Mouse (Mus musculus) adrenal gland, postnatal 10 days (tissue): ENCODE data around the gene Cadm1. TPM values are rescaled to one million over a fixed set of nuclear protein-coding genes. Genes with fewer than 3 reads are reported as not detected.

Source experiments
- DNase-seq: peaks from one replicate; pipeline ENCODE4 v3.0.0; 2021; ENCODE audit warnings: mixed read lengths
- total RNA-seq, 2 experiments: library from RNA; stranded (reverse); gene quantifications; 2 replicates each; pipeline ENCODE4 v1.2.3; 2021

Cadm1 gene
- total RNA-seq, 2 experiments from 2014 or later: 32.0 to 39.5 TPM

- DNase-seq: no peak
Measured at GRCm38 (mm10) chr9:47671617-47672016, 141.6 kb downstream of the Cadm1 start.

- peak; percentile 31 for DNase-seq
Measured at GRCm38 (mm10) chr9:47674766-47675713, 145.1 kb downstream of the Cadm1 start.

GRCm38 (mm10) chr9:47686881-47687280 is 156.9 kb downstream of the Cadm1 start:
- DNase-seq: no peak

GRCm38 (mm10) chr9:47687604-47688003 is 157.6 kb downstream of the Cadm1 start:
- no peak for DNase-seq

GRCm38 (mm10) chr9:47688297-47688696 is 158.3 kb downstream of the Cadm1 start:
- DNase-seq: peak; percentile 76

GRCm38 (mm10) chr9:47692911-47693310 is 162.9 kb downstream of the Cadm1 start:
- DNase-seq: no peak

GRCm38 (mm10) chr9:47699026-47699425 is 169.1 kb downstream of the Cadm1 start:
- DNase-seq: peak; percentile 82

- no peak for DNase-seq
Measured at GRCm38 (mm10) chr9:47700021-47700420, 170.0 kb downstream of the Cadm1 start.

- no peak for DNase-seq
Measured at GRCm38 (mm10) chr9:47703026-47703876, 173.3 kb downstream of the Cadm1 start.

GRCm38 (mm10) chr9:47706341-47706740 is 176.4 kb downstream of the Cadm1 start:
- DNase-seq: no peak

GRCm38 (mm10) chr9:47707326-47707725 is 177.4 kb downstream of the Cadm1 start:
- DNase-seq: no peak

- peak; percentile 87 for DNase-seq
Measured at GRCm38 (mm10) chr9:47708299-47708698, 178.3 kb downstream of the Cadm1 start.

- no peak for DNase-seq
Measured at GRCm38 (mm10) chr9:47710946-47711345, 181.0 kb downstream of the Cadm1 start.

GRCm38 (mm10) chr9:47714541-47714940 is 184.6 kb downstream of the Cadm1 start:
- DNase-seq: no peak

- no peak for DNase-seq
Measured at GRCm38 (mm10) chr9:47715415-47715814, 185.4 kb downstream of the Cadm1 start.

- no peak for DNase-seq
Measured at GRCm38 (mm10) chr9:47716883-47717282, 186.9 kb downstream of the Cadm1 start.

- no peak for DNase-seq
Measured at GRCm38 (mm10) chr9:47727611-47728010, 197.6 kb downstream of the Cadm1 start.

- no peak for DNase-seq
Measured at GRCm38 (mm10) chr9:47728852-47729251, 198.9 kb downstream of the Cadm1 start.

- peak; percentile 31 for DNase-seq
Measured at GRCm38 (mm10) chr9:47730247-47730646, 200.3 kb downstream of the Cadm1 start.

- peak; percentile 23 for DNase-seq
Measured at GRCm38 (mm10) chr9:47733780-47734451, 203.9 kb downstream of the Cadm1 start.

GRCm38 (mm10) chr9:47734905-47735304 is 204.9 kb downstream of the Cadm1 start:
- no peak for DNase-seq

GRCm38 (mm10) chr9:47738799-47739198 is 208.8 kb downstream of the Cadm1 start:
- DNase-seq: no peak
